Mouse (Mus musculus) midbrain, embryonic 14.5 days (tissue): Measurements from ENCODE around the gene Atg16l1. TPM values are rescaled to one million over a fixed set of nuclear protein-coding genes. Genes with fewer than 3 reads are reported as not detected.

Source experiments
- ATAC-seq: fragments of 200-750 bp; cut with Nextera tagmentation; 2 replicates; pipeline ENCODE4 v1.8.0; 2017; ENCODE audit warnings: moderate number of reproducible peaks, moderate library complexity; ENCODE audit not compliant: low FRiP score, low TSS enrichment
- DNase-seq: peaks from one replicate; pipeline ENCODE4 v3.0.0-alpha.2; 2015
- H3K27ac ChIP-seq: fragments of 300-500 bp; sonication (generic); replicated peaks from 2 replicates; pipeline ENCODE4 v1.5.1; 2014; ENCODE audit warnings: mild to moderate bottlenecking, low read depth, low read length, moderate library complexity
- H3K27me3 ChIP-seq: fragments of 300-500 bp; sonication (generic); 2 replicates; pipeline ENCODE4 v1.6.1; 2014; ENCODE audit warnings: low read length, control low read depth, mixed read lengths; ENCODE audit not compliant: control insufficient read depth, insufficient read depth
- H3K36me3 ChIP-seq: fragments of 300-500 bp; sonication (generic); 2 replicates; pipeline ENCODE4 v1.6.1; 2014; ENCODE audit warnings: low read length, control low read depth; ENCODE audit not compliant: control insufficient read depth, insufficient read depth
- H3K4me1 ChIP-seq: fragments of 300-500 bp; sonication (generic); 2 replicates; pipeline ENCODE4 v1.6.1; 2014; ENCODE audit warnings: mild to moderate bottlenecking, antibody characterized with exemption, low read length, control low read depth; ENCODE audit not compliant: control insufficient read depth, insufficient read depth
- H3K4me2 ChIP-seq: fragments of 300-500 bp; sonication (generic); 2 replicates; pipeline ENCODE4 v1.6.1; 2014; ENCODE audit warnings: mild to moderate bottlenecking, low read length, moderate library complexity
- H3K4me3 ChIP-seq: fragments of 300-500 bp; sonication (generic); replicated peaks from 2 replicates; pipeline ENCODE4 v1.5.1; 2014; ENCODE audit warnings: low read depth, low read length
- H3K9ac ChIP-seq: fragments of 300-500 bp; sonication (generic); replicated peaks from 2 replicates; pipeline ENCODE4 v1.6.1; 2014; ENCODE audit warnings: mild to moderate bottlenecking, low read length, moderate library complexity
- H3K9me3 ChIP-seq: fragments of 300-500 bp; sonication (generic); 2 replicates; pipeline ENCODE4 v1.6.1; 2016; ENCODE audit warnings: low read length, control low read depth, mixed read lengths; ENCODE audit not compliant: control insufficient read depth
- WGBS: fragments of 180-500 bp; shearing (Covaris S2); extraction: QIAGEN DNeasy Blood & Tissue Kit; methylation state at CpG from one replicate; pipeline ENCODE4 v1.1.7; 2014; 5-methylcytosine and 5-hydroxymethylcytosine counted together
- polyA plus RNA-seq: library from polyadenylated mRNA; unstranded; fragments of >200 nt; fragmentation: Nextera tagmentation; extraction: Ambion mirVana; gene quantifications from 2 replicates; pipeline ENCODE4 v1.2.1, GENCODE M21; 2014

The Atg16l1 gene
- polyA plus RNA-seq, 1 experiment from 2014 or later: 77.2 TPM

- DNase-seq (peak; percentile 21), ATAC-seq (no peak)
- H3K36me3 ChIP-seq: peaks cover 87% of the 10 kb centered on the region
- H3K4me3 ChIP-seq: no peak overlapping the region
- H3K4me1 ChIP-seq: no peaks in the 10 kb centered on the region
- 84% methylated on average over 7 of the region's 7 CpGs for WGBS
- no peaks in the 10 kb centered on the region for H3K27me3 ChIP-seq
- H3K9ac ChIP-seq: no peak overlapping the region
- H3K9me3 ChIP-seq: no peaks in the 10 kb centered on the region
- H3K4me2 ChIP-seq: no peak overlapping the region
- no peak overlapping the region for H3K27ac ChIP-seq
Measured at GRCm38 (mm10) chr1:87786251-87786650, 30.6 kb downstream of the Atg16l1 start.

GRCm38 (mm10) chr1:87789665-87790064 lies 34.0 kb downstream of the Atg16l1 start:
- peaks cover 83% of the 10 kb centered on the region for H3K36me3 ChIP-seq
- no peak overlapping the region for H3K4me2 ChIP-seq
- H3K4me1 ChIP-seq: no peaks in the 10 kb centered on the region
- no peak for DNase-seq
- no peaks in the 10 kb centered on the region for H3K27me3 ChIP-seq
- 95% methylated on average over 8 of the region's 8 CpGs for WGBS
- no peak overlapping the region for H3K4me3 ChIP-seq
- no peak for ATAC-seq
- H3K9me3 ChIP-seq: no peaks in the 10 kb centered on the region
- H3K9ac ChIP-seq: no peak overlapping the region
- no peak overlapping the region for H3K27ac ChIP-seq

- 88% methylated on average over 4 of the region's 4 CpGs for WGBS
- no peaks in the 10 kb centered on the region for H3K4me1 ChIP-seq
- H3K4me2 ChIP-seq: no peak overlapping the region
- no peaks in the 10 kb centered on the region for H3K9me3 ChIP-seq
- no peaks in the 10 kb centered on the region for H3K27me3 ChIP-seq
- H3K4me3 ChIP-seq: no peak overlapping the region
- DNase-seq (no peak), ATAC-seq (no peak)
- no peak overlapping the region for H3K9ac ChIP-seq
- peaks cover 60% of the 10 kb centered on the region for H3K36me3 ChIP-seq
- H3K27ac ChIP-seq: no peak overlapping the region
Measured at GRCm38 (mm10) chr1:87792438-87793137, 36.9 kb downstream of the Atg16l1 start.

- H3K9me3 ChIP-seq: no peaks in the 10 kb centered on the region
- H3K27ac ChIP-seq: no peak overlapping the region
- H3K27me3 ChIP-seq: no peaks in the 10 kb centered on the region
- no peak overlapping the region for H3K9ac ChIP-seq
- DNase-seq (no peak), ATAC-seq (no peak)
- no peak overlapping the region for H3K4me3 ChIP-seq
- no peaks in the 10 kb centered on the region for H3K4me1 ChIP-seq
- H3K36me3 ChIP-seq: peaks cover 56% of the 10 kb centered on the region
- 93% methylated on average over 6 of the region's 6 CpGs for WGBS
- H3K4me2 ChIP-seq: no peak overlapping the region
Measured at GRCm38 (mm10) chr1:87793138-87793449, 37.4 kb downstream of the Atg16l1 start.

GRCm38 (mm10) chr1:87797702-87798101 lies 42.0 kb downstream of the Atg16l1 start:
- H3K4me1 ChIP-seq: no peaks in the 10 kb centered on the region
- WGBS: 94% methylated on average over 1 of the region's 1 CpGs
- H3K36me3 ChIP-seq: peaks cover 19% of the 10 kb centered on the region
- no peak for DNase-seq
- H3K4me2 ChIP-seq: no peak overlapping the region
- no peaks in the 10 kb centered on the region for H3K9me3 ChIP-seq
- no peak overlapping the region for H3K9ac ChIP-seq
- no peak overlapping the region for H3K4me3 ChIP-seq
- H3K27ac ChIP-seq: no peak overlapping the region
- no peaks in the 10 kb centered on the region for H3K27me3 ChIP-seq
- no peak for ATAC-seq

- ATAC-seq: no peak
Measured at GRCm38 (mm10) chr1:87798306-87798705, 42.6 kb downstream of the Atg16l1 start.

GRCm38 (mm10) chr1:87803576-87803975 lies 47.9 kb downstream of the Atg16l1 start, which contains the start of gene Sag:
TSS of gene Sag (plus strand) at chr1:87803680.
- DNase-seq (peak; percentile 14), ATAC-seq (no peak)
- Histone ChIP-seq H3K9me3 (no peaks in the 10 kb centered on the region), H3K9ac (no peak within 1 kb of the TSS), H3K27ac (no peak within 1 kb of the TSS), H3K4me3 (no peak within 1 kb of the TSS), H3K4me2 (no peak within 1 kb of the TSS), H3K27me3 (no peaks in the 10 kb centered on the region), H3K36me3 (no peaks in the 10 kb centered on the region), H3K4me1 (no peaks in the 10 kb centered on the region)
- WGBS: 71% methylated on average over 6 of the region's 6 CpGs

More at GRCm38 (mm10) chr1:87798306-87798705, 42.6 kb downstream of the Atg16l1 start:
- Histone ChIP-seq H3K4me2 (no peak overlapping the region), H3K9me3 (no peaks in the 10 kb centered on the region), H3K27ac (no peak overlapping the region), H3K4me1 (no peaks in the 10 kb centered on the region), H3K36me3 (peaks cover 14% of the 10 kb centered on the region), H3K27me3 (no peaks in the 10 kb centered on the region), H3K4me3 (no peak overlapping the region), H3K9ac (no peak overlapping the region)
- 95% methylated on average over 2 of the region's 2 CpGs for WGBS
- DNase-seq: no peak

GRCm38 (mm10) chr1:87807751-87808150 lies 52.1 kb downstream of the Atg16l1 start:
- Histone ChIP-seq H3K36me3 (no peaks in the 10 kb centered on the region), H3K27me3 (no peaks in the 10 kb centered on the region), H3K9me3 (no peaks in the 10 kb centered on the region), H3K4me3 (no peak overlapping the region), H3K4me2 (no peak overlapping the region), H3K4me1 (no peaks in the 10 kb centered on the region), H3K9ac (no peak overlapping the region), H3K27ac (no peak overlapping the region)
- no peak for ATAC-seq
- WGBS: 85% methylated on average over 1 of the region's 1 CpGs
- no peak for DNase-seq

GRCm38 (mm10) chr1:87811391-87811790 lies 55.7 kb downstream of the Atg16l1 start:
- no peak for DNase-seq
- no peaks in the 10 kb centered on the region for H3K9me3 ChIP-seq
- H3K27ac ChIP-seq: no peak overlapping the region
- H3K9ac ChIP-seq: no peak overlapping the region
- no peak overlapping the region for H3K4me2 ChIP-seq
- H3K36me3 ChIP-seq: no peaks in the 10 kb centered on the region
- H3K27me3 ChIP-seq: no peaks in the 10 kb centered on the region
- 89% methylated on average over 7 of the region's 7 CpGs for WGBS
- H3K4me3 ChIP-seq: no peak overlapping the region
- ATAC-seq: no peak
- no peaks in the 10 kb centered on the region for H3K4me1 ChIP-seq
